Mouse (Mus musculus) midbrain, embryonic 16.5 days (tissue): Measurements from ENCODE around the gene Nkd1. TPM values are rescaled to one million over a fixed set of nuclear protein-coding genes. Genes with fewer than 3 reads are reported as not detected.

ENCODE experiments used
- polyA plus RNA-seq: library from polyadenylated mRNA; unstranded; fragments of >200 nt; fragmentation: Nextera tagmentation; extraction: Ambion mirVana; gene quantifications from 2 replicates; pipeline ENCODE4 v1.2.1, GENCODE M21; 2015

Gene Nkd1
- polyA plus RNA-seq, 1 experiment from 2014 or later, result 53.9 TPM

Other genes starting within 250 kb of the Nkd1 start
- 4.2 and 6.6 TPM in 2 replicates for gene Adcy7, start 249.0 kb upstream of the Nkd1 start, polyA plus RNA-seq
- 57.8 and 66.0 TPM in 2 replicates for gene Brd7, start 159.2 kb upstream of the Nkd1 start, polyA plus RNA-seq
- gene Snx20, start 114.8 kb downstream of the Nkd1 start, polyA plus RNA-seq, result 1.3 and 1.5 TPM in 2 replicates
- 0.12 and 0.19 TPM in 2 replicates for gene Nod2, start 126.0 kb downstream of the Nkd1 start, polyA plus RNA-seq
- gene Cyld, start 175.7 kb downstream of the Nkd1 start, polyA plus RNA-seq, result 18.4 and 19.8 TPM in 2 replicates